Mouse (Mus musculus) erythroblast, embryonic 14.5 days (primary cell): ENCODE measurements around the gene Abl1.

Source experiments
- GATA1 ChIP-seq: IDR thresholded peaks from 2 replicates; pipeline ENCODE4 v1.6.1; 2012; ENCODE audit warnings: low read length, inconsistent platforms, mixed read lengths
- TAL1 ChIP-seq: IDR thresholded peaks from 3 replicates; pipeline ENCODE4 v1.6.1; 2012; ENCODE audit warnings: low read length, inconsistent platforms, mixed read lengths

DNA sequence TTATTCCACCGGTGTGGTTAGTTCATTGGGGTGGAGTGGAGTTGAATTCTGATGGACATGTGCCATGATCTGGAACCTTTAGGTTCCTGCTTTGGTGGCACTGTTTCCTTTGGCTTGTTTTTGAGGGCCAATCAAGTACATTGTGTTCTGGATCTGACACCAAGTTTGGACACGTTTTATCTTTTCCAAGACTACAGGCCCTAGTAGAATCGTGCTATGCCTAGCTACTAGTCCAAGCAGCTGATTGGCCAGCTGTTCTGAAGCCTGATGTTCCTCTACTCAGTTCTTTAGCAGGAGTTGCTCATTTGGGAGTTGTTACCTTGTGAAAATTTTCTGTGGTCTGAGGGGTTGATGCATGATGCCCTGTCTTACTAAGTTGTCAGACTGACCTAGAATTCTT lies 25.6 kb downstream of the Abl1 start:
- TF ChIP-seq TAL1 = no peak
- TF ChIP-seq GATA1 = no peak
